Mouse (Mus musculus) heart, embryonic 14.5 days (tissue): Measurements from ENCODE around the gene Pde11a. TPM values are rescaled to one million over a fixed set of nuclear protein-coding genes. Genes with fewer than 3 reads are reported as not detected.

ENCODE experiments used
- ATAC-seq: fragments of 200-750 bp; cut with Nextera tagmentation; 2 replicates; pipeline ENCODE4 v1.8.0; 2017; ENCODE audit warnings: low read depth, moderate TSS enrichment; ENCODE audit not compliant: insufficient number of reproducible peaks, insufficient read depth, low FRiP score
- H3K27ac ChIP-seq, 2 experiments: fragments of 200-500 bp in 1 of 2; fragments of 300-500 bp in 1 of 2; sonication (generic) in 1 of 2; replicated peaks in 1 of 2; 2 replicates each; pipeline ENCODE4 v1.5.1; 2012 to 2014; ENCODE audit warnings: low read depth in 2 of 2, low read length in 2 of 2, control low read depth in 1 of 2, mild to moderate bottlenecking in 1 of 2, mixed read lengths in 1 of 2; ENCODE audit not compliant: control insufficient read depth in 1 of 2, insufficient read depth in 1 of 2
- H3K27me3 ChIP-seq: fragments of 300-500 bp; sonication (generic); 2 replicates; pipeline ENCODE4 v1.6.1; 2014; ENCODE audit warnings: mild to moderate bottlenecking, low read length, control low read depth; ENCODE audit not compliant: control insufficient read depth, insufficient read depth
- H3K36me3 ChIP-seq: fragments of 300-500 bp; sonication (generic); 2 replicates; pipeline ENCODE4 v1.6.1; 2014; ENCODE audit warnings: mild to moderate bottlenecking, control low read depth, low read length, mixed read lengths; ENCODE audit not compliant: control insufficient read depth, insufficient read depth
- H3K4me1 ChIP-seq, 2 experiments: fragments of 200-500 bp in 1 of 2; fragments of 300-500 bp in 1 of 2; sonication (generic) in 1 of 2; 2 replicates each; pipeline ENCODE4 v1.6.1; 2012 to 2014; ENCODE audit warnings: low read length in 2 of 2, control low read depth in 1 of 2, mixed read lengths in 1 of 2; ENCODE audit not compliant: control insufficient read depth in 2 of 2, insufficient read depth in 2 of 2
- H3K4me2 ChIP-seq: fragments of 300-500 bp; sonication (generic); 2 replicates; pipeline ENCODE4 v1.6.1; 2014; ENCODE audit warnings: mild to moderate bottlenecking, low read length
- H3K4me3 ChIP-seq, 2 experiments: fragments of 200-500 bp in 1 of 2; fragments of 300-500 bp in 1 of 2; sonication (generic) in 1 of 2; 2 replicates each; pipeline ENCODE4 v1.5.1; 2012 to 2014; ENCODE audit warnings: low read length in 2 of 2, mild to moderate bottlenecking in 2 of 2, control low read depth in 1 of 2, low read depth in 1 of 2, moderate library complexity in 1 of 2; ENCODE audit not compliant: control insufficient read depth in 1 of 2, insufficient read depth in 1 of 2
- H3K9ac ChIP-seq: fragments of 300-500 bp; sonication (generic); 2 replicates; pipeline ENCODE4 v1.6.1; 2014; ENCODE audit warnings: mild to moderate bottlenecking, low read length
- H3K9me3 ChIP-seq: fragments of 300-500 bp; sonication (generic); 2 replicates; pipeline ENCODE4 v1.6.1; 2016; ENCODE audit warnings: low read length, control low read depth; ENCODE audit not compliant: control insufficient read depth
- WGBS: fragments of 180-500 bp; shearing (Covaris S2); extraction: QIAGEN DNeasy Blood & Tissue Kit; methylation state at CpG from one replicate; pipeline ENCODE4 v1.1.7; 2014; 5-methylcytosine and 5-hydroxymethylcytosine counted together
- polyA plus RNA-seq: library from polyadenylated mRNA; unstranded; fragments of >200 nt; fragmentation: Nextera tagmentation; extraction: Ambion mirVana; gene quantifications from 2 replicates; pipeline ENCODE4 v1.2.1, GENCODE M21; 2014

Gene Pde11a
- polyA plus RNA-seq, 1 experiment from 2014 or later, result 0.08 TPM

DNA sequence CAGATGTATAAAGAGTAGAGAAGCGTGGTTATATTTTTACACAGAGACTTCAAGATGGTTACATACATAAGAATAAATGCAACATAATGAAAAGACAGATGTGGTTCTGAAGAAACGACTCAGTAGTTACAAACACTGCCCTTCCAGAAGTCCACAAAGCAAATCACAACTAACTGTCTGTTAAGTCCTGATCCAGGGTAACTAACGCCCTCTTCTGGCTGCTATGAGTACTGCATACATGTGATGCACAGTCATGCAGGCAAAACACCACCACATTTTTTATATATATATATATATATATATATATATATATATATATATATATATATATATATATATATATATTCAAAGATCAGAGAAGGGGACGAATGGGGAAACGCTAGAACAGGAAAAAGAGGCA lies 4.0 kb downstream of the Pde11a start:
- ATAC-seq, result no peak
- WGBS, result 83% methylated on average over 5 of the region's 5 CpGs
- H3K4me3 ChIP-seq, result no peak overlapping the region
- peaks cover 5 to 9% of the 10 kb centered on the region in 2 experiments; a peak in 2 of 4 replicates for H3K4me1 ChIP-seq
- no peak overlapping the region for H3K4me2 ChIP-seq
- H3K36me3 ChIP-seq, result no peaks in the 10 kb centered on the region
- H3K27me3 ChIP-seq, result peaks cover 18% of the 10 kb centered on the region
- no peaks in the 10 kb centered on the region for H3K9me3 ChIP-seq
- no peak overlapping the region for H3K9ac ChIP-seq
- H3K27ac ChIP-seq, result no peak overlapping the region

DNA sequence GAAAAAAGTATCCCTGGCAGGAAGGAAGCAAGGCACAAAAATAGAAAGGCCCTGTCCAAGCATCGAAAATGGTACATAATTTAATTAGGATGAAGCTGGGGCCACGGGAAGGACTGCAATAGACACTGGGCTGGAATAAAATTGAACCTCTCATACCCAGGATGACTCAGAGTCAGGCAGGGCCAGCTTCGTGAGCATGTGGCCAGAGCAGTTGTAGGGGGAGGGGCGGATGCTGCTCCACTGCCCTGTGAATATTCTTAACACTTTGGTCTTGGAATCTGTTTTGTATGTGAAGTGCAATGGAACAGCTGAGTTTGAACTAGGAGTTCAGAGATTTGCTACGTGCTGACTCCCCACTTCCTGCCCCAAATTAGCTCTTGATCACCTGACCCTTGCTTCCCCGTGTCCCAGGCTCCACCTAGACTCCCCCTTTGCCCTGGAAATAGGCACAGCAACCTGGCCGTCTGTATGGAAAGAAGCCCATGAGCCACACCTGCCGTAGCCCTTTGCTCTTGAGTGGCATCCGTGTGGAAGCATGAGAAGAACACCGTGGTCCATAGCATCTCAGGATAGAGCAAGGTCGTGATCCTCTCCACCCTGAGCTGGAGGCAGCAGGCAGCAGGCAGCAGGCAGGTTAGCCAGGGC lies 6.3 kb downstream of the Pde11a start:
- no peaks in the 10 kb centered on the region; the same call in 1 of the 2 replicates for H3K27me3 ChIP-seq
- no peaks in the 10 kb centered on the region for H3K9me3 ChIP-seq
- WGBS, result 53% methylated on average over 11 of the region's 11 CpGs
- no peak overlapping the region for H3K27ac ChIP-seq
- no peak overlapping the region for H3K9ac ChIP-seq
- H3K4me1 ChIP-seq, result peaks cover 0 to 2% of the 10 kb centered on the region in 2 experiments; a peak in 1 of 4 replicates
- H3K4me2 ChIP-seq, result no peak overlapping the region
- no peak overlapping the region for H3K4me3 ChIP-seq
- no peak for ATAC-seq
- H3K36me3 ChIP-seq, result no peaks in the 10 kb centered on the region

DNA sequence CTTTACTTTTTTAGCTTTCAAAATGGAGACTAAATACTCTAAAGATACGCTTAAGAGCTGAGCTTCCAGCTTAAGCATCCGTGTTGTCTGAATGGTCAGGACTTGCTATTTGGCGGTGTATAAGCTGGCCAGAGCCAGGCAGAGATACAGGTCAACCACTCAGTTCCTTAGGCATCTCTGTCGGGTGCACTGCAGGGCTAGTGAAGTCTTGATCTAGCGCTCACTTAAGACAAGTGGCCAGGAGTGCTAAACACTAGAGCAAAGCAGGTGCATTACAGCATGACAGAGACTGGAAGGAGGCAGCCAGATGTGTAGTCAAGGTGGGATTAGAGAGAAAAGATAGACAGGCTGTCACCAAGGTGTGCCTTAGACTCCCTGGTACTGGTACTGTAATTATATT lies 8.5 kb downstream of the Pde11a start:
- Histone ChIP-seq H3K4me3 (no peak overlapping the region), H3K9ac (no peak overlapping the region), H3K9me3 (no peaks in the 10 kb centered on the region), H3K36me3 (no peaks in the 10 kb centered on the region), H3K4me2 (no peak overlapping the region), H3K27me3 (no peaks in the 10 kb centered on the region), H3K4me1 (peaks cover 0 to 2% of the 10 kb centered on the region in 2 experiments; a peak in 1 of 4 replicates), H3K27ac (no peak overlapping the region)
- ATAC-seq, result no peak
- WGBS, result 71% methylated on average over 5 of the region's 5 CpGs

DNA sequence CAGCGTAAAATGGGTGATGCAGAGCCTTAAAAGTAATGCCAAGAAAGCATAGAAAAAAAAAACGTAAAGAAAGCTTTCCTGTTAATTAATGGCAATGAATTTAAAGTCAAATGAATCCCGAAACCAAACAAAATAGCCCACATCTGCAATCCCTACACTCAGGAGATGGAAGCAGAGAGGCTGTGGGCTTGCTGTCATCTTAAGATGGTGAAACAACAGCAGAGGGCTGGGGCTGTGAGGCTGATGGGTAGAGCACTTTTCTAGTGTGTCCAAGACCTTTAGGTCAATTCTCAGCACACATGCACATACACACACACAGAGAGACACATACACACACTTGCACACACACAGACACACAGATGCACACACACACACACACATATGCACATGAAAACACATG lies 12.4 kb downstream of the Pde11a start:
- Histone ChIP-seq H3K9ac (no peak overlapping the region), H3K4me2 (no peak overlapping the region), H3K4me3 (no peak overlapping the region), H3K27me3 (no peaks in the 10 kb centered on the region), H3K4me1 (no peaks in the 10 kb centered on the region), H3K27ac (no peak overlapping the region), H3K36me3 (no peaks in the 10 kb centered on the region), H3K9me3 (no peaks in the 10 kb centered on the region)
- 78% methylated on average over 3 of the region's 3 CpGs for WGBS
- ATAC-seq, result no peak

DNA sequence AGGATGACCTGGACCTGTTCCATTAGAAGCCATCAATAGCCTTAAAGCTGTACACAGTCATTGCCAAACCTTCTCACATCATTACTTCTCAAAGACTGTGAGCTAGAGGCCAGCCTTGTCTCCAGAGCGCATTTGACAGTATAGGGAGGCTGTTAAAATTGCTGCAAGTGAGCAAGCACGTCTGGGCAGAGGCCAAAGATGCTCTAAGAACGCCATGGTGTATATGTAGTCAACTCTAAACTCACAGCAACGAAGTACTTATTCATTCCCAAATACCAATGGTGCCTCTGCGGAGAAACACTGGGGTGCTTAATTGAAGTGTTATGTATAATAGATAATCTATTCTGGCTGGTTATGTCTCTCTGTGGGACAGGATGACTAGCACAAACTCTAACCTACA lies 14.1 kb downstream of the Pde11a start:
- H3K9ac ChIP-seq, result no peak overlapping the region
- no peaks in the 10 kb centered on the region for H3K36me3 ChIP-seq
- ATAC-seq, result no peak
- no peak overlapping the region for H3K4me2 ChIP-seq
- H3K4me1 ChIP-seq, result no peaks in the 10 kb centered on the region
- H3K27ac ChIP-seq, result no peak overlapping the region
- 83% methylated on average over 5 of the region's 5 CpGs for WGBS
- no peaks in the 10 kb centered on the region for H3K9me3 ChIP-seq
- no peaks in the 10 kb centered on the region for H3K27me3 ChIP-seq
- H3K4me3 ChIP-seq, result no peak overlapping the region

DNA sequence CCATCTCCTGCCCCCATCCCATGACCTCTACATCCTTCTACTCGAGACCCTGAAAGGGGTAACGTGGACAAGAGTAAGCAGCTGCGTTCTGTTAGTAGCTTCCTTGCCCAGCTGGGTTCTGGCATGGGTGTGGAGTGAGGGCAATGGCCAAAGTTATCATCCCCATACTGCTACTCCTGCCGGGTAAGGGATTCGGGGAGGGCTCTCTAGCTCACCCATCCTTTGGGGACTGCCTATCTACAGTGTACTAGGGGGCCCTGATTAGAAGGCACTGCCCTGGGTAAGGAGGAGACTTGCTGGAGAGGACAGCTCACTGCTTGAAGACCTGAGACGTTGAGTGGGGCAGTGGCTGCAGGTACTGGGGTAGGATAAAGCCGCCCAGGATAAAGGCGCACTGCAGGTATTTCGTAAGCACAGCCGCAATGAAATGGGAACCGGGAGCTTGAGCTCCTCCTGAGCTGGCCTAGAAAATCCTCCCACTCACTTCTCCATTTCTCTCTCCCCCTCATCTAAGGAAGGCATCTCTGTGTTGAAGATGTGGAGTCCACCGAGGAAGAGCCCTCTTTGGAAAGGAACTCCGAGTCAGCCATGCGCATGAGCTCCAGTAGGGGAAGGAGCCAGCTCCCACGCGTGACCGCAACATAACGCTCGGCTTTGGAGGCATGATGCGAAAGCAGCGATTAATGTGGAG lies 15.2 kb downstream of the Pde11a start:
- Histone ChIP-seq H3K9me3 (no peaks in the 10 kb centered on the region), H3K36me3 (no peaks in the 10 kb centered on the region), H3K4me2 (no peak overlapping the region), H3K4me1 (no peaks in the 10 kb centered on the region), H3K27me3 (no peaks in the 10 kb centered on the region), H3K4me3 (no peak overlapping the region), H3K9ac (no peak overlapping the region), H3K27ac (no peak overlapping the region)
- 85% methylated on average over 21 of the region's 21 CpGs for WGBS
- ATAC-seq, result no peak

DNA sequence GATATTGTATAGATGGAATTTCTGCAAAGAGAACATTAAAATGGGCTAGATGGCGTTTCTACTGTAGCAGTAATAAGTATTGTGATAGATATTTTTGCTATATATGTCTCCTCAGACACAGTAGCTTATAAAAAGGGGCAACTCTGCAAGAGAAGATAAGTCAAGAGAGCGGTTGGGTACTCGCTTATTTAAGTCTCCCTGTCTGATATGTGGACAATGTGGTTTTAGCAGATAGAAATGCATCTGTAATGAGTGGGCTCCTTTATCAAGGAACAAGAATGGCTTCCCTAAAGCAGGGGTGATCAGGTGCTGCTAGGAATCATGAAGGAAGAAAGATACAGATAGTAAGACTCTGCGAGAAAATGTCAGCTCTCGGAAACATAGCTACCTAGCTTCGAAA lies 18.2 kb downstream of the Pde11a start:
- H3K4me2 ChIP-seq, result no peak overlapping the region
- no peaks in the 10 kb centered on the region for H3K27me3 ChIP-seq
- no peak overlapping the region for H3K27ac ChIP-seq
- no peaks in the 10 kb centered on the region for H3K36me3 ChIP-seq
- WGBS, result 77% methylated on average over 6 of the region's 6 CpGs
- H3K9me3 ChIP-seq, result no peaks in the 10 kb centered on the region
- H3K4me3 ChIP-seq, result no peak overlapping the region
- no peaks in the 10 kb centered on the region for H3K4me1 ChIP-seq
- ATAC-seq, result no peak
- no peak overlapping the region for H3K9ac ChIP-seq
